Mouse (Mus musculus) forebrain, postnatal 0 days (tissue): ENCODE measurements around the gene Fga. TPM values are rescaled to one million over a fixed set of nuclear protein-coding genes. Genes with fewer than 3 reads are reported as not detected.
A peak's percentile ranks its signal among the peaks of the same experiment; 100 is the strongest.

Experiments
- ATAC-seq: fragments of 200-750 bp; cut with Nextera tagmentation; 2 replicates; pipeline ENCODE4 v1.8.0; 2017; ENCODE audit warnings: mild to moderate bottlenecking, moderate library complexity
- DNase-seq: peaks from one replicate; pipeline ENCODE4 v3.0.0-alpha.2; 2015
- H3K27ac ChIP-seq: fragments of 300-500 bp; sonication (generic); 2 replicates; pipeline ENCODE4 v1.5.1; 2014; ENCODE audit warnings: low read depth, mild to moderate bottlenecking, antibody characterized with exemption, low read length, moderate library complexity, mixed read lengths
- H3K27me3 ChIP-seq: fragments of 300-500 bp; sonication (generic); 2 replicates; pipeline ENCODE4 v1.6.1; 2014; ENCODE audit warnings: mild to moderate bottlenecking, low read length, mixed read lengths; ENCODE audit not compliant: insufficient read depth
- H3K36me3 ChIP-seq: fragments of 300-500 bp; sonication (generic); 2 replicates; pipeline ENCODE4 v1.6.1; 2014; ENCODE audit warnings: mild to moderate bottlenecking, moderate library complexity; ENCODE audit not compliant: insufficient read depth
- H3K4me1 ChIP-seq: fragments of 300-500 bp; sonication (generic); 2 replicates; pipeline ENCODE4 v1.6.1; 2014; ENCODE audit warnings: antibody characterized with exemption; ENCODE audit not compliant: insufficient read depth
- H3K4me2 ChIP-seq: fragments of 300-500 bp; sonication (generic); 2 replicates; pipeline ENCODE4 v1.6.1; 2014; ENCODE audit warnings: low read depth, mild to moderate bottlenecking, moderate library complexity
- H3K4me3 ChIP-seq: fragments of 300-500 bp; sonication (generic); 2 replicates; pipeline ENCODE4 v1.5.1; 2014; ENCODE audit warnings: low read depth, low read length, mixed read lengths
- H3K9ac ChIP-seq: fragments of 300-500 bp; sonication (generic); 2 replicates; pipeline ENCODE4 v1.6.1; 2014; ENCODE audit warnings: mild to moderate bottlenecking
- H3K9me3 ChIP-seq: fragments of 300-500 bp; sonication (generic); 2 replicates; pipeline ENCODE4 v1.6.1; 2016; ENCODE audit warnings: low read length
- CTCF ChIP-seq: sonication (generic); IDR thresholded peaks from 2 replicates; pipeline ENCODE4 v1.5.1; 2016; ENCODE audit warnings: antibody characterized with exemption, control low read depth, low read depth
- WGBS: fragments of 180-500 bp; shearing (Covaris S2); extraction: QIAGEN DNeasy Blood & Tissue Kit; methylation state at CpG from one replicate; pipeline ENCODE4 v1.1.7; 2014; 5-methylcytosine and 5-hydroxymethylcytosine counted together
- polyA plus RNA-seq: library from polyadenylated mRNA; unstranded; fragments of >200 nt; fragmentation: Nextera tagmentation; extraction: Ambion mirVana; gene quantifications from 2 replicates; pipeline ENCODE4 v1.2.1, GENCODE M21; 2015
- total RNA-seq: library from RNA; depleted of rRNA; stranded (reverse); fragments of >200 nt; gene quantifications from 2 replicates; pipeline ENCODE4 v1.2.3, GENCODE M21; 2014

Fga gene
- total and polyA plus RNA-seq, 2 experiments from 2014 or later = 0.10 TPM; not detected in 1

GRCm38 (mm10) chr3:82996656-82997055 lies 29.2 kb upstream of the Fga start:
- no peak for TF ChIP-seq CTCF
- H3K9me3 ChIP-seq = no peaks in the 10 kb centered on the region
- ATAC-seq (no peak), DNase-seq (no peak)
- H3K27ac ChIP-seq = no peak overlapping the region
- peaks cover 5% of the 10 kb centered on the region; the same call in 1 of the 2 replicates for H3K4me1 ChIP-seq
- peaks cover 3% of the 10 kb centered on the region; the same call in 1 of the 2 replicates for H3K27me3 ChIP-seq
- H3K4me3 ChIP-seq = no peak overlapping the region
- no peaks in the 10 kb centered on the region for H3K36me3 ChIP-seq
- no peak overlapping the region for H3K4me2 ChIP-seq
- no peak overlapping the region for H3K9ac ChIP-seq
- WGBS = 76% methylated on average over 3 of the region's 3 CpGs

- Histone ChIP-seq H3K9me3 (no peaks in the 10 kb centered on the region), H3K9ac (no peak overlapping the region), H3K36me3 (no peaks in the 10 kb centered on the region), H3K27me3 (peaks cover 3% of the 10 kb centered on the region; the same call in 1 of the 2 replicates), H3K4me2 (no peak overlapping the region), H3K4me3 (no peak overlapping the region), H3K4me1 (peaks cover 5% of the 10 kb centered on the region; the same call in 1 of the 2 replicates), H3K27ac (no peak overlapping the region)
- DNase-seq = peak; percentile 90
- ATAC-seq = peak; percentile 95
- 30% methylated on average over 8 of the region's 8 CpGs for WGBS
- TF ChIP-seq CTCF = peak; percentile 81
These were observed 27.0 kb upstream of the Fga start for GRCm38 (mm10) chr3:82998772-82999463.

GRCm38 (mm10) chr3:82999995-83000394 lies 25.9 kb upstream of the Fga start:
- no peaks in the 10 kb centered on the region for H3K36me3 ChIP-seq
- no peak overlapping the region for H3K27ac ChIP-seq
- H3K4me2 ChIP-seq = no peak overlapping the region
- H3K9ac ChIP-seq = no peak overlapping the region
- no peak overlapping the region for H3K4me3 ChIP-seq
- 87% methylated on average over 9 of the region's 9 CpGs for WGBS
- H3K4me1 ChIP-seq = peaks cover 5% of the 10 kb centered on the region; the same call in 1 of the 2 replicates
- peaks cover 1% of the 10 kb centered on the region; the same call in 1 of the 2 replicates for H3K27me3 ChIP-seq
- no peak for TF ChIP-seq CTCF
- ATAC-seq (no peak), DNase-seq (no peak)
- no peaks in the 10 kb centered on the region for H3K9me3 ChIP-seq

- Histone ChIP-seq H3K9ac (no peak overlapping the region), H3K27me3 (no peaks in the 10 kb centered on the region), H3K4me1 (no peaks in the 10 kb centered on the region), H3K4me2 (no peak overlapping the region), H3K36me3 (no peaks in the 10 kb centered on the region), H3K4me3 (no peak overlapping the region), H3K9me3 (no peaks in the 10 kb centered on the region), H3K27ac (no peak overlapping the region)
- peak; percentile 82 for TF ChIP-seq CTCF
- DNase-seq (peak; percentile 68), ATAC-seq (peak; percentile 21; the same call in 1 of the 2 replicates)
- 3% methylated on average over 2 of the region's 2 CpGs for WGBS
These were observed 23.7 kb upstream of the Fga start for GRCm38 (mm10) chr3:83002191-83002590.

GRCm38 (mm10) chr3:83003068-83003467 lies 22.8 kb upstream of the Fga start:
- ATAC-seq (no peak), DNase-seq (no peak)
- Histone ChIP-seq H3K4me2 (no peak overlapping the region), H3K27me3 (no peaks in the 10 kb centered on the region), H3K9ac (no peak overlapping the region), H3K4me3 (no peak overlapping the region), H3K27ac (no peak overlapping the region), H3K4me1 (no peaks in the 10 kb centered on the region), H3K9me3 (no peaks in the 10 kb centered on the region), H3K36me3 (no peaks in the 10 kb centered on the region)
- TF ChIP-seq CTCF = no peak
- 91% methylated on average over 8 of the region's 8 CpGs for WGBS

GRCm38 (mm10) chr3:83004801-83005200 lies 21.1 kb upstream of the Fga start:
- DNase-seq (no peak), ATAC-seq (no peak)
- Histone ChIP-seq H3K9me3 (no peaks in the 10 kb centered on the region), H3K27ac (no peak overlapping the region), H3K9ac (no peak overlapping the region), H3K27me3 (no peaks in the 10 kb centered on the region), H3K4me1 (no peaks in the 10 kb centered on the region), H3K4me2 (no peak overlapping the region), H3K4me3 (no peak overlapping the region), H3K36me3 (no peaks in the 10 kb centered on the region)
- 94% methylated on average over 7 of the region's 7 CpGs for WGBS
- no peak for TF ChIP-seq CTCF

- Histone ChIP-seq H3K4me2 (no peak within 1 kb of the TSS), H3K36me3 (no peaks in the 10 kb centered on the region), H3K9ac (no peak within 1 kb of the TSS), H3K4me1 (no peaks in the 10 kb centered on the region), H3K27ac (no peak within 1 kb of the TSS), H3K27me3 (no peaks in the 10 kb centered on the region), H3K9me3 (no peaks in the 10 kb centered on the region), H3K4me3 (no peak within 1 kb of the TSS)
- 53% methylated on average over 7 of the region's 7 CpGs for WGBS
- DNase-seq (no peak), ATAC-seq (no peak)
- no peak for TF ChIP-seq CTCF
These were observed 18.3 kb upstream of the Fga start, which contains the start of gene Fgg for GRCm38 (mm10) chr3:83007557-83007956. Fgg (plus strand) TSS chr3:83007724.
